ENCODE assay signal across 9 mouse cellular contexts in genomic region chr9:35423265-35423664, GRCm38 (mm10). TPM values are rescaled to one million over a fixed set of nuclear protein-coding genes. Genes with fewer than 3 reads are reported as not detected.
A peak's percentile ranks its signal among the peaks of the same experiment; 100 is the strongest.
DNase-seq lines count a peak whose midpoint lies in the region; ATAC-seq and TF ChIP-seq lines count a peak whose summit lies in the region.
"Had no signal": no experiment of that assay in that cellular context is flagged by ENCODE, and none has a peak within 500 bp of the region (broad histone marks: within the 10 kb centered on the region; RNA-seq: fewer than 3 reads in every experiment).

No protein-coding gene starts in this region.

- TF ChIP-seq EP300 in CH12.LX (IDR thresholded peaks at IDR 0.05; ENCODE audit: low read length): no peak

- H3K27me3 ChIP-seq in heart, embryonic 11.5 days (ENCODE audit: control insufficient read depth, insufficient read depth, low read length): no peaks in the 10 kb centered on the region
- peaks cover 10% of the 10 kb centered on the region for H3K27me3 ChIP-seq in CH12.LX (replicated peaks)
- H3K27me3 ChIP-seq in hindbrain, embryonic 13.5 days: peaks cover 25% of the 10 kb centered on the region

- no peaks in the 10 kb centered on the region for H3K9me3 ChIP-seq in heart, embryonic 11.5 days (replicated peaks; ENCODE audit: control insufficient read depth, low read length)
- H3K9me3 ChIP-seq in CH12.LX (replicated peaks; ENCODE audit: low read length): no peaks in the 10 kb centered on the region
- no peaks in the 10 kb centered on the region for H3K9me3 ChIP-seq in hindbrain, embryonic 13.5 days
- H3K9me3 ChIP-seq: megakaryocyte, embryonic 14.5 days had no signal

- peak overlapping the region; percentile 1; the same call in 1 of the 2 replicates for H3K4me3 ChIP-seq in heart, embryonic 11.5 days (ENCODE audit: low read depth, low read length)
- H3K4me3 ChIP-seq in CH12.LX (replicated peaks in 1 of 3; ENCODE audit: low read depth in 2 of 3, low read length in 2 of 3, poor library complexity in 1 of 3): peak overlapping the region in 2 of 3 experiments; percentile 43 to 44
- H3K4me3 ChIP-seq in hindbrain, embryonic 13.5 days: peak overlapping the region; percentile 95
- H3K4me3 ChIP-seq: megakaryocyte, embryonic 14.5 days had no signal

- no peak for TF ChIP-seq CTCF in CH12.LX (conservative IDR thresholded peaks at IDR 0.05 in 1 of 2, IDR thresholded peaks at IDR 0.05 in 1 of 2; ENCODE audit: low read depth in 2 of 2, low read length in 2 of 2)

- no peak for TF ChIP-seq POLR2A in CH12.LX (IDR thresholded peaks at IDR 0.05; ENCODE audit: low read depth, low read length)

- H3K36me3 ChIP-seq in heart, embryonic 11.5 days (ENCODE audit: control insufficient read depth, insufficient read depth, low read length): no peaks in the 10 kb centered on the region
- no peaks in the 10 kb centered on the region for H3K36me3 ChIP-seq in CH12.LX (replicated peaks in 1 of 2; ENCODE audit: control insufficient read depth in 1 of 2, insufficient read depth in 1 of 2, low read length in 1 of 2)
- H3K36me3 ChIP-seq in hindbrain, embryonic 13.5 days: no peaks in the 10 kb centered on the region

- H3K4me1 ChIP-seq in heart, embryonic 11.5 days (ENCODE audit: control insufficient read depth, insufficient read depth, low read length): 0 out of 2 replicates have a peak, but pooled peaks cover 5% of the 10 kb centered on the region
- H3K4me1 ChIP-seq in CH12.LX (ENCODE audit: control insufficient read depth in 1 of 2, insufficient read depth in 2 of 2): peaks cover 0 to 15% of the 10 kb centered on the region in 2 experiments; a peak in 2 of 4 replicates
- peaks cover 49% of the 10 kb centered on the region for H3K4me1 ChIP-seq in hindbrain, embryonic 13.5 days (replicated peaks)

- dilution Hi-C loops in CH12.LX (cut with MboI; ENCODE audit: extremely low pct_ligation_motif_present, extremely low pct_unique_long_range_greater_than_20kb, low sequenced_read_pairs): no loop called here

- no peak overlapping the region for H3K27ac ChIP-seq in heart, embryonic 11.5 days (ENCODE audit: low read depth, low read length)
- no peak overlapping the region for H3K27ac ChIP-seq in CH12.LX (ENCODE audit: insufficient read depth, low read depth)
- H3K27ac ChIP-seq in hindbrain, embryonic 13.5 days: peak overlapping the region; percentile 55; the same call in 1 of the 2 replicates

- intact Hi-C loops in heart, postnatal 14 days (cut with DNase I): loop anchor here (5.0 kb wide), 1 partner anchor 141 kb away; no protein-coding TSS in a partner anchor

- H3K4me2 ChIP-seq in heart, embryonic 11.5 days: peak overlapping the region; percentile 36; the same call in 1 of the 2 replicates
- peak overlapping the region; percentile 55 for H3K4me2 ChIP-seq in CH12.LX (ENCODE audit: insufficient read depth, low read depth, poor library complexity, severe bottlenecking)
- peak overlapping the region; percentile 64 for H3K4me2 ChIP-seq in hindbrain, embryonic 13.5 days

- no peak for ATAC-seq in heart, embryonic 11.5 days (replicated peaks; ENCODE audit: insufficient number of reproducible peaks, low FRiP score, low TSS enrichment)
- ATAC-seq in hindbrain, embryonic 13.5 days (ENCODE audit: low FRiP score): no peak

- H3K79me2 ChIP-seq in CH12.LX (replicated peaks; ENCODE audit: control insufficient read depth, extremely low read depth, insufficient read depth, poor library complexity, severe bottlenecking): no peaks in the 10 kb centered on the region

- no peak for TF ChIP-seq RAD21 in CH12.LX (IDR thresholded peaks at IDR 0.05; ENCODE audit: low read depth, low read length)

- WGBS in heart, embryonic 11.5 days (ENCODE audit: insufficient replicate concordance): 37% methylated on average over 4 of the region's 4 CpGs
- 15% methylated on average over 4 of the region's 4 CpGs for WGBS in hindbrain, embryonic 13.5 days

- no peak overlapping the region for H3K9ac ChIP-seq in heart, embryonic 11.5 days (ENCODE audit: low read depth, low read length)
- peak overlapping the region; percentile 66 for H3K9ac ChIP-seq in CH12.LX (ENCODE audit: insufficient read depth, low read depth)
- peak overlapping the region; percentile 60; the same call in 1 of the 2 replicates for H3K9ac ChIP-seq in hindbrain, embryonic 13.5 days

- no peak for DNase-seq in heart, postnatal 14 days
- DNase-seq in CH12.LX (ENCODE audit: extremely low read depth): no peak
- DNase-seq in naive thymus-derived CD4-positive, alpha-beta T cell, adult 2 months (ENCODE audit: low read depth): peak; percentile 75
- no peak for DNase-seq in Muller cell, postnatal 12 days (ENCODE audit: inconsistent ontology term)
- no peak for DNase-seq in urinary bladder, adult 18-20 months (ENCODE audit: low spot score in 2 of 2)
- DNase-seq in left cerebral cortex, adult 8-10 months (ENCODE audit: low spot score in 2 of 2): no peak

- in situ Hi-C loops in CH12.LX (cut with MboI; ENCODE audit: low pct_ligation_motif_present, low pct_unique_long_range_greater_than_20kb, low sequenced_read_pairs): no loop called here

TF ChIP-seq in CH12.LX, 34 proteins besides CTCF, POLR2A, EP300 and RAD21:
- TF ChIP-seq TBP (conservative IDR thresholded peaks at IDR 0.05; ENCODE audit: low read depth, low read length) (peak; percentile 58), ELF1 (IDR thresholded peaks at IDR 0.05; ENCODE audit: low read depth, low read length) (peak; percentile 64), PAX5 (IDR thresholded peaks at IDR 0.05; ENCODE audit: low read length) (no peak)

RNA-seq across cellular contexts. Expression of gene Cdon, which starts 2.3 kb away (rescaled TPM):
- polyA plus RNA-seq in heart, embryonic 11.5 days (2014; fragmentation: Nextera tagmentation; extraction: Ambion mirVana): 4.4 and 6.1 TPM in 2 replicates
- total RNA-seq in heart, postnatal 14 days (2021): 10 to 100 TPM; 16.9 to 18.6 TPM
- total RNA-seq in CH12.LX (2012; rRNA removed) (1.9 and 2.3 TPM in 2 replicates), CH12.LX (2014; rRNA removed) (1.8 TPM in 2 replicates)
- 2.7 and 2.9 TPM in 2 replicates for polyA plus RNA-seq in CH12.LX (2012; ENCODE audit: insufficient read length, low read depth)
- polyA plus RNA-seq in hindbrain, embryonic 13.5 days (2015; fragmentation: Nextera tagmentation; extraction: Ambion mirVana): 5.0 and 7.9 TPM in 2 replicates
- total RNA-seq in left cerebral cortex, adult 8-10 months (2022): 10 to 100 TPM in 2 of 4 experiments, 1 to 10 TPM in 2; 8.7 to 12.5 (median 10.3) TPM

Comparison
In these comparisons a context has a peak if more than half of its experiments do, and no peak if none do; other contexts are left out.
1. H3K4me3 ChIP-seq: peak in every context shown above with its lines; median percentile 95 in hindbrain, embryonic 13.5 days; 44 in CH12.LX; 1 in heart, embryonic 11.5 days.